Mouse (Mus musculus): ENCODE measurements around the gene Gm3336. TPM values are rescaled to one million over a fixed set of nuclear protein-coding genes. Genes with fewer than 3 reads are reported as not detected.

Gene Gm3336
- polyA plus RNA-seq, 1 experiment from 2014 or later = not detected

- peaks cover 6% of the 10 kb centered on the region for H3K36me3 ChIP-seq
- ATAC-seq (ENCODE audit: low FRiP score, low read depth) = no peak
- WGBS = 84% methylated on average over 1 of the region's 1 CpGs
Measured at GRCm38 (mm10) chr8:70762118-70762517, 43.8 kb downstream of the Gm3336 start.

GRCm38 (mm10) chr8:70763354-70763753 lies 45.0 kb downstream of the Gm3336 start:
- peaks cover 7% of the 10 kb centered on the region for H3K36me3 ChIP-seq
- WGBS = 6% methylated on average over 3 of the region's 3 CpGs
- H3K4me2 ChIP-seq = no peak overlapping the region
- H3K27ac ChIP-seq (replicated peaks) = no peak overlapping the region
- no peak overlapping the region for H3K4me3 ChIP-seq
- H3K9ac ChIP-seq = no peak overlapping the region
- peaks cover 41% of the 10 kb centered on the region for H3K4me1 ChIP-seq (replicated peaks)
- no peak for ATAC-seq (ENCODE audit: low FRiP score, low read depth)
- no peaks in the 10 kb centered on the region for H3K9me3 ChIP-seq
- peaks cover 21% of the 10 kb centered on the region for H3K27me3 ChIP-seq

More at GRCm38 (mm10) chr8:70762118-70762517, 43.8 kb downstream of the Gm3336 start:
- H3K9me3 ChIP-seq = no peaks in the 10 kb centered on the region
- peaks cover 53% of the 10 kb centered on the region for H3K4me1 ChIP-seq (replicated peaks)
- no peak overlapping the region for H3K4me2 ChIP-seq
- H3K27me3 ChIP-seq = peaks cover 8% of the 10 kb centered on the region; the same call in 1 of the 2 replicates
- H3K27ac ChIP-seq (replicated peaks) = no peak overlapping the region
- no peak overlapping the region for H3K9ac ChIP-seq
- H3K4me3 ChIP-seq = no peak overlapping the region

DNA sequence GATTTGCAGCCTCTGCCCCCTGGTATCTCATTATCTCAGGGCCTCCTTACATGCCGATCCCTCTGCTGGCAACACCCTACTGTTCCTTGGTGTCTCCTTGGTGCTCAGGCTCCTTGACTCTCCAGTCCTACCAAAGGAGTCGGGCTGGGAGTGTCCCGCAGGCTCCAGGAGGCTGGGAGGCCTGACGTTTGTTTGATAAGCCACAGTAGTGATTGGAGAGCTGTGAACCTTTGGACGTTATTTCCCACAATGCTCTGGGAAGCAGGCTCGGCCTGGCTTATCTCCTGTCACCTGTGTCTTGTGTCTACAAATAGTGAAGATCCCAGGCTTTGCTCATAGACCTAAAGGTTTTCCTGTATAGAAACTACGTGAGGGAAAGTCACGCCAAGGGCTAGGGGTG lies 45.7 kb downstream of the Gm3336 start:
- Histone ChIP-seq H3K4me2 (no peak overlapping the region), H3K9me3 (no peaks in the 10 kb centered on the region), H3K4me1 (replicated peaks) (peaks cover 34% of the 10 kb centered on the region), H3K9ac (no peak overlapping the region), H3K27ac (replicated peaks) (no peak overlapping the region), H3K36me3 (peaks cover 13% of the 10 kb centered on the region), H3K4me3 (no peak overlapping the region), H3K27me3 (peaks cover 21% of the 10 kb centered on the region)
- ATAC-seq (ENCODE audit: low FRiP score, low read depth) = no peak
- WGBS = 87% methylated on average over 8 of the region's 8 CpGs

GRCm38 (mm10) chr8:70764676-70765075 lies 46.3 kb downstream of the Gm3336 start:
- no peaks in the 10 kb centered on the region for H3K9me3 ChIP-seq
- no peak overlapping the region for H3K4me3 ChIP-seq
- H3K4me1 ChIP-seq (replicated peaks) = peaks cover 34% of the 10 kb centered on the region
- H3K9ac ChIP-seq = no peak overlapping the region
- no peak overlapping the region for H3K27ac ChIP-seq (replicated peaks)
- H3K27me3 ChIP-seq = peaks cover 21% of the 10 kb centered on the region
- 96% methylated on average over 13 of the region's 13 CpGs for WGBS
- H3K4me2 ChIP-seq = no peak overlapping the region
- H3K36me3 ChIP-seq = peaks cover 15% of the 10 kb centered on the region
- no peak for ATAC-seq (ENCODE audit: low FRiP score, low read depth)

DNA sequence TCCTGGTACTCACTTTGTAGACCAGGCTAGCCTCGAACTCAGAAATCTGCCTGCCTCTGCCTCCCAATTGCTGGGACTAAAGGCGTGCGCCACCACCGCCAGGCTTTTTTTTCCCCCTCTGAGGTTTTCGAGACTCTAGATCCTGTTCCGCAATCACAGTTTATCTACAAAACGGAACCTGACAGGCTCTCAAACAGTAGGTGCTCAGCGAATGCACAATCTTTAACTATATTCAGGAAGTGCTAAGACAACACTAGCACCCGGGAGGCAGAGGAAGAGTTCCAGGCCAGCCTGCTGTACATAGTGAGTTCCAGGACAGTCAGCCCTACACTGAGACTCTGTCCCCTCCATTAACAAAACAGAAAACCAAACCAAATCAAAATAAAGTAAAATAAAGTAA lies 47.0 kb downstream of the Gm3336 start:
- H3K4me3 ChIP-seq = no peak overlapping the region
- no peak overlapping the region for H3K27ac ChIP-seq (replicated peaks)
- H3K36me3 ChIP-seq = peaks cover 20% of the 10 kb centered on the region
- peaks cover 30% of the 10 kb centered on the region for H3K4me1 ChIP-seq (replicated peaks)
- H3K4me2 ChIP-seq = peak overlapping the region; percentile 51; the same call in 1 of the 2 replicates
- WGBS = 88% methylated on average over 9 of the region's 9 CpGs
- no peak overlapping the region for H3K9ac ChIP-seq
- H3K27me3 ChIP-seq = peaks cover 21% of the 10 kb centered on the region
- H3K9me3 ChIP-seq = no peaks in the 10 kb centered on the region
- no peak for ATAC-seq (ENCODE audit: low FRiP score, low read depth)

DNA sequence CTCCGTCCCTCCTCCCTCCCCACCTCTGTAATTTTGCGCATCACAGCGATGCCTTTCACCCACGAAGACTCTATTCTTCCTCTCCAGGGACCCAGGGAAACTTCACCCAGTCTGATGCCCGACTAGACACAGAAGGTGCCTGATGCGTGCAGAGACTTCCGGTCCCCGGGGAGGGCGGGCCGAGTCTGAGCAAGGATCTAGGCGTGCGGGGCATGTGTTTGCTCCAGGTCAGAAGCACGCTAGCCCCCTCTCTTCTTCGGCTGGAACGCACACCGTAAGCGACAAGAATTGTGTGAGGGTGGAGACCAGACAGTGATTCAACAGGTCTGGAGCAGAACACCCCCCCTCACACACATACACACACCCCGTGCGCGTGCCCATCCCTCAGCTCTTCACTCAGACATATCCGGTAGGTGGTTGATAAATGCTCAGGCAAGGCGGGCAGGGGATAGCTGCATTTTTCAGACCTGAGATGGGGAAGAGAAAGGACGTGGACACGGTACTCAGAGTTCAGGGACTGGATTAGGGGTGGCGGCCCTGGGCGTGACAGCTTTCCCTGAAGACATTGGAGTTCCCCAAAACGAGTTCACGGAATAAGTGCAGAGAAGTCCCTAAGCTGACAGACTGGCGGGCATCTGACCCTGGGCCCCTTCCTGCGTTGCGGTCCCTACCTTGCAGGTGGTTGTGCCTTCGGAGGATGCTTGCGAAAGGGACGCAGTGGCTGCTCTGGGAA lies 47.7 kb downstream of the Gm3336 start:
- Histone ChIP-seq H3K9me3 (no peaks in the 10 kb centered on the region), H3K9ac (peak overlapping the region; percentile 28; the same call in 1 of the 2 replicates), H3K4me3 (peak overlapping the region; percentile 23), H3K27ac (replicated peaks) (no peak overlapping the region), H3K4me2 (peak overlapping the region; percentile 51), H3K36me3 (peaks cover 27% of the 10 kb centered on the region), H3K4me1 (replicated peaks) (peaks cover 29% of the 10 kb centered on the region), H3K27me3 (peaks cover 21% of the 10 kb centered on the region)
- no peak for ATAC-seq (ENCODE audit: low FRiP score, low read depth)
- WGBS = 3% methylated on average over 34 of the region's 34 CpGs

- H3K9ac ChIP-seq = peak overlapping the region; percentile 28; the same call in 1 of the 2 replicates
- H3K9me3 ChIP-seq = no peaks in the 10 kb centered on the region
- no peak overlapping the region for H3K27ac ChIP-seq (replicated peaks)
- peaks cover 21% of the 10 kb centered on the region for H3K27me3 ChIP-seq
- peaks cover 35% of the 10 kb centered on the region for H3K36me3 ChIP-seq
- no peak for ATAC-seq (ENCODE audit: low FRiP score, low read depth)
- WGBS = 11% methylated on average over 21 of the region's 21 CpGs
- peaks cover 26% of the 10 kb centered on the region for H3K4me1 ChIP-seq (replicated peaks)
- H3K4me2 ChIP-seq = peak overlapping the region; percentile 51
- H3K4me3 ChIP-seq = peak overlapping the region; percentile 23
Measured at GRCm38 (mm10) chr8:70766571-70767440, 48.5 kb downstream of the Gm3336 start.

- Histone ChIP-seq H3K27ac (replicated peaks) (no peak overlapping the region), H3K9me3 (no peaks in the 10 kb centered on the region), H3K36me3 (peaks cover 39% of the 10 kb centered on the region), H3K27me3 (peaks cover 21% of the 10 kb centered on the region), H3K4me2 (no peak overlapping the region), H3K4me1 (replicated peaks) (peaks cover 33% of the 10 kb centered on the region), H3K4me3 (no peak overlapping the region), H3K9ac (no peak overlapping the region)
- ATAC-seq (ENCODE audit: low FRiP score, low read depth) = no peak
- WGBS = 77% methylated on average over 6 of the region's 6 CpGs
Measured at GRCm38 (mm10) chr8:70767503-70767902, 49.2 kb downstream of the Gm3336 start.

DNA sequence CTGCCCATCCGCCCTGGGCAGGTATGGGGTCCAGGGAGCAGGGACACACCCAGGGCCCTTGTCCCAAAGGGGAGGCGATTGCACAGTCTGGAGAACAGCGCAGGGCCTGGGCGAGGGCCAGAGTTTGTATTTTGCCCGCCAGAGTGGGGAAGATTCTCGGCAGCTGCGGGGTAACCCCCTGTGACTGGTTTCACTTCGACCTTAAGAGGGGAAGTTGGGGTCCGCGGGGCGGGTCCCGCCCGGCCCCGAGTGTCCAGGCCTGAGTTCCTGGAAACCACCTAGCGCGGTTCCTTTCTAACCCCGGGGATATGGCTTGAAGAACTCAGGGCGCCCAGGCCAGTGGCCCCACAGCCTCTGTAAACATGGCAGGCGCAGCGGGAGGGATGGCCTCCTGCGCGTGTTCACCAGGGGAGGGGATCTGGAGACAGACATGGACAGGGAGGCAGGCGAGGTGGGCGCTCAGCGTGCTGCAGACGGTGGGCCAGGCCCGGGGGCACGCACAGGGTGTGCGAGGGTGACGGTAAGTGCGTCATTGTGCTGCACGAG lies 50.0 kb downstream of the Gm3336 start:
- no peak overlapping the region for H3K4me3 ChIP-seq
- peaks cover 39% of the 10 kb centered on the region for H3K36me3 ChIP-seq

DNA sequence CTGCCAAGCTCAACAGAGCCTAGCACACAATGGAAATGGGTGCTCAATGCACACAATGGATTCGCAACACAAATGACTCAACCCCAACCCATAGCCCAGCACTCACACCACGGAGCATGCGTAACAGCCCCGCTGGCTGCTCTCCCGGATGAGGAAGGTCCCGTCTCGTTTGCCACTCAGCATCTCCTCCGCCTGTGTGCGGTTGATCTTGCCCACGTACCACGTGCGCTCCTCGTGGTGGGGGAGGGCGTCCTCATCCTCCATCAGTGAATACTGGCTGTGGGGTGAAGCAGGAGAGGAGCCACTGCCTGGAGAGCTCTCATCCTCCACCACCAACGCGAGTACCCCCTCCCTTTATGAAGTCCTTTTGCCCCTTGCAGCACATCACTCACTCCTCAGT lies 50.6 kb downstream of the Gm3336 start:
- no peak overlapping the region for H3K4me3 ChIP-seq
- no peak overlapping the region for H3K4me2 ChIP-seq
- H3K4me1 ChIP-seq (replicated peaks) = peaks cover 48% of the 10 kb centered on the region
- H3K27me3 ChIP-seq = peaks cover 21% of the 10 kb centered on the region
- H3K9ac ChIP-seq = no peak overlapping the region
- H3K9me3 ChIP-seq = no peaks in the 10 kb centered on the region
- H3K36me3 ChIP-seq = peaks cover 39% of the 10 kb centered on the region
- peak; percentile 21 for ATAC-seq (ENCODE audit: low FRiP score, low read depth)
- no peak overlapping the region for H3K27ac ChIP-seq (replicated peaks)
- 84% methylated on average over 16 of the region's 16 CpGs for WGBS

More for the DNA sequence above, 50.0 kb downstream of the Gm3336 start:
- H3K4me1 ChIP-seq (replicated peaks) = peaks cover 41% of the 10 kb centered on the region
- H3K27ac ChIP-seq (replicated peaks) = no peak overlapping the region
- H3K27me3 ChIP-seq = peaks cover 21% of the 10 kb centered on the region
- 97% methylated on average over 32 of the region's 32 CpGs for WGBS
- no peaks in the 10 kb centered on the region for H3K9me3 ChIP-seq
- 0 out of 2 replicates have a peak, but pooled peaks have one; percentile 2 for ATAC-seq (ENCODE audit: low FRiP score, low read depth)
- no peak overlapping the region for H3K4me2 ChIP-seq
- H3K9ac ChIP-seq = no peak overlapping the region

DNA sequence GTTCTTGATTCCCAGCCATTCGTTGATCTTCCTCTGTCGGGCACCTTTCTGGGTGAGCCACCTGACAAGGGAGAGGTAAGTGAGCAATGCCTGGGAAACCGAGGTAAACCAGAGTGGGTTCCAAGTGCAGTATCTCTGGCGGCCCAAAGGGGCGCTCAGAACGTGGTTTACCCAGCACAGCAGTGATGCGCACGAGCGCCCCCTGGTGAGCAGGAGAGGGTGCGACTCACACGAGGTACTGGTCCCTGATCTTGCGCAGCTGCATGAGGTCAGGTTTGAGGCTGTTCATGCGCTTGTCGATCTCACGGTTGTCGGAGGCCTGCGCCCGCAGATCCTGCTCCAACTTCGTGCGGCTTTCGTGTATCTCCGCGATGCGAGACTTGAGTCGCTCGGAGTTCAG lies 51.0 kb downstream of the Gm3336 start:
- peaks cover 52% of the 10 kb centered on the region for H3K4me1 ChIP-seq (replicated peaks)
- no peak overlapping the region for H3K4me3 ChIP-seq
- no peak overlapping the region for H3K4me2 ChIP-seq
- H3K9me3 ChIP-seq = no peaks in the 10 kb centered on the region
- 0 out of 2 replicates have a peak overlapping the region, but pooled peaks have one; percentile 27 for H3K27ac ChIP-seq (replicated peaks)
- H3K36me3 ChIP-seq = peaks cover 39% of the 10 kb centered on the region
- peaks cover 21% of the 10 kb centered on the region for H3K27me3 ChIP-seq
- 7% methylated on average over 26 of the region's 26 CpGs for WGBS
- H3K9ac ChIP-seq = no peak overlapping the region
- ATAC-seq (ENCODE audit: low FRiP score, low read depth) = peak; percentile 60

- Histone ChIP-seq H3K9me3 (no peaks in the 10 kb centered on the region), H3K4me3 (no peak overlapping the region), H3K27me3 (peaks cover 21% of the 10 kb centered on the region), H3K27ac (replicated peaks) (peak overlapping the region; percentile 27; the same call in 1 of the 2 replicates), H3K4me2 (no peak overlapping the region), H3K4me1 (replicated peaks) (peaks cover 57% of the 10 kb centered on the region), H3K9ac (no peak overlapping the region), H3K36me3 (peaks cover 39% of the 10 kb centered on the region)
- ATAC-seq (ENCODE audit: low FRiP score, low read depth) = no peak
- 75% methylated on average over 12 of the region's 12 CpGs for WGBS
Measured at GRCm38 (mm10) chr8:70769858-70770257, 51.5 kb downstream of the Gm3336 start.

Measured in hindbrain, embryonic 15.5 days (tissue).